Mouse (Mus musculus): Measurements from ENCODE around the gene Grk6.

GRCm38 (mm10) chr13:55477492-55477891, 32.6 kb downstream of the Grk6 start:
- no peak for TF ChIP-seq CTCF (IDR thresholded peaks at IDR 0.05; ENCODE audit: extremely low read depth, insufficient read depth, insufficient read length, insufficient replicate concordance)
- TF ChIP-seq POLR2A (IDR thresholded peaks at IDR 0.05; ENCODE audit: low read depth, low read length): no peak
